Mouse (Mus musculus) heart, embryonic 14.5 days (tissue): ENCODE data around the gene Wdr20. TPM values are rescaled to one million over a fixed set of nuclear protein-coding genes. Genes with fewer than 3 reads are reported as not detected.
"Not testable (repeated sequence)": the region's sequence is repeated elsewhere in the genome, so short reads cannot be mapped to it uniquely, and the experiment has no call there.

Experiments used
- ATAC-seq: fragments of 200-750 bp; cut with Nextera tagmentation; 2 replicates; pipeline ENCODE4 v1.8.0; 2017; ENCODE audit warnings: low read depth, moderate TSS enrichment; ENCODE audit not compliant: insufficient number of reproducible peaks, insufficient read depth, low FRiP score
- H3K27ac ChIP-seq, 2 experiments: fragments of 200-500 bp in 1 of 2; fragments of 300-500 bp in 1 of 2; sonication (generic) in 1 of 2; replicated peaks in 1 of 2; 2 replicates each; pipeline ENCODE4 v1.5.1; 2012 to 2014; ENCODE audit warnings: low read depth in 2 of 2, low read length in 2 of 2, control low read depth in 1 of 2, mild to moderate bottlenecking in 1 of 2, mixed read lengths in 1 of 2; ENCODE audit not compliant: control insufficient read depth in 1 of 2, insufficient read depth in 1 of 2
- H3K27me3 ChIP-seq: fragments of 300-500 bp; sonication (generic); 2 replicates; pipeline ENCODE4 v1.6.1; 2014; ENCODE audit warnings: mild to moderate bottlenecking, low read length, control low read depth; ENCODE audit not compliant: control insufficient read depth, insufficient read depth
- H3K36me3 ChIP-seq: fragments of 300-500 bp; sonication (generic); 2 replicates; pipeline ENCODE4 v1.6.1; 2014; ENCODE audit warnings: mild to moderate bottlenecking, control low read depth, low read length, mixed read lengths; ENCODE audit not compliant: control insufficient read depth, insufficient read depth
- H3K4me1 ChIP-seq, 2 experiments: fragments of 200-500 bp in 1 of 2; fragments of 300-500 bp in 1 of 2; sonication (generic) in 1 of 2; 2 replicates each; pipeline ENCODE4 v1.6.1; 2012 to 2014; ENCODE audit warnings: low read length in 2 of 2, control low read depth in 1 of 2, mixed read lengths in 1 of 2; ENCODE audit not compliant: control insufficient read depth in 2 of 2, insufficient read depth in 2 of 2
- H3K4me2 ChIP-seq: fragments of 300-500 bp; sonication (generic); 2 replicates; pipeline ENCODE4 v1.6.1; 2014; ENCODE audit warnings: mild to moderate bottlenecking, low read length
- H3K4me3 ChIP-seq, 2 experiments: fragments of 200-500 bp in 1 of 2; fragments of 300-500 bp in 1 of 2; sonication (generic) in 1 of 2; 2 replicates each; pipeline ENCODE4 v1.5.1; 2012 to 2014; ENCODE audit warnings: low read length in 2 of 2, mild to moderate bottlenecking in 2 of 2, control low read depth in 1 of 2, low read depth in 1 of 2, moderate library complexity in 1 of 2; ENCODE audit not compliant: control insufficient read depth in 1 of 2, insufficient read depth in 1 of 2
- H3K9ac ChIP-seq: fragments of 300-500 bp; sonication (generic); 2 replicates; pipeline ENCODE4 v1.6.1; 2014; ENCODE audit warnings: mild to moderate bottlenecking, low read length
- H3K9me3 ChIP-seq: fragments of 300-500 bp; sonication (generic); 2 replicates; pipeline ENCODE4 v1.6.1; 2016; ENCODE audit warnings: low read length, control low read depth; ENCODE audit not compliant: control insufficient read depth
- WGBS: fragments of 180-500 bp; shearing (Covaris S2); extraction: QIAGEN DNeasy Blood & Tissue Kit; methylation state at CpG from one replicate; pipeline ENCODE4 v1.1.7; 2014; 5-methylcytosine and 5-hydroxymethylcytosine counted together
- polyA plus RNA-seq: library from polyadenylated mRNA; unstranded; fragments of >200 nt; fragmentation: Nextera tagmentation; extraction: Ambion mirVana; gene quantifications from 2 replicates; pipeline ENCODE4 v1.2.1, GENCODE M21; 2014

Gene Wdr20
- 16.1 and 16.3 TPM in 2 replicates for polyA plus RNA-seq

- peak; percentile 98 for ATAC-seq
- H3K9ac ChIP-seq, result peak within 1 kb of the TSS; percentile 98
- H3K27ac ChIP-seq, result peak within 1 kb of the TSS; percentile 80 to 86
- peaks cover 3% of the 10 kb centered on the region; the same call in 1 of the 2 replicates for H3K36me3 ChIP-seq
- H3K27me3 ChIP-seq, result no peaks in the 10 kb centered on the region
- peak within 1 kb of the TSS; percentile 88 to 99 for H3K4me3 ChIP-seq
- H3K4me1 ChIP-seq, result peaks cover 3 to 13% of the 10 kb centered on the region in 2 experiments; a peak in 3 of 4 replicates
- H3K4me2 ChIP-seq, result peak within 1 kb of the TSS; percentile 94
- under 1% methylated on average over 69 of the region's 69 CpGs for WGBS
- no peaks in the 10 kb centered on the region for H3K9me3 ChIP-seq
Measured at GRCm38 (mm10) chr12:110737170-110738157, at the start of gene Wdr20. TSS of gene Wdr20 (plus strand) at chr12:110737944.

- not testable (repeated sequence) for H3K9ac ChIP-seq, H3K27me3 ChIP-seq, H3K4me3 ChIP-seq, H3K9me3 ChIP-seq, H3K4me2 ChIP-seq, ATAC-seq
- H3K4me1 ChIP-seq, result peaks cover 10 to 18% of the 10 kb centered on the region in 2 experiments
- peak overlapping the region; percentile 92 to 98; a peak in 3 of 4 replicates for H3K27ac ChIP-seq
- H3K36me3 ChIP-seq, result peaks cover 47% of the 10 kb centered on the region
- WGBS, result 85% methylated on average over 3 of the region's 3 CpGs
Measured at GRCm38 (mm10) chr12:110688921-110689320, 48.8 kb upstream of the Wdr20 start.

- Histone ChIP-seq H3K9me3 (no peaks in the 10 kb centered on the region), H3K4me2 (no peak overlapping the region), H3K36me3 (peaks cover 58% of the 10 kb centered on the region), H3K4me3 (no peak overlapping the region), H3K9ac (no peak overlapping the region), H3K4me1 (peaks cover 10 to 26% of the 10 kb centered on the region in 2 experiments), H3K27ac (0 out of 4 replicates have a peak overlapping the region, but pooled peaks of 1 of the 2 experiments have one; percentile 19), H3K27me3 (no peaks in the 10 kb centered on the region)
- WGBS, result 85% methylated on average over 6 of the region's 6 CpGs
- no peak for ATAC-seq
Measured at GRCm38 (mm10) chr12:110689919-110690643, 47.7 kb upstream of the Wdr20 start.

GRCm38 (mm10) chr12:110693378-110693777 is 44.4 kb upstream of the Wdr20 start:
- Histone ChIP-seq H3K4me2 (0 out of 2 replicates have a peak overlapping the region, but pooled peaks have one; percentile 8), H3K9ac (peak overlapping the region; percentile 11; the same call in 1 of the 2 replicates), H3K36me3 (peaks cover 58% of the 10 kb centered on the region), H3K4me1 (peaks cover 6 to 19% of the 10 kb centered on the region in 2 experiments)
- WGBS, result 74% methylated on average over 5 of the region's 5 CpGs
- H3K4me3 ChIP-seq, H3K9me3 ChIP-seq, H3K27ac ChIP-seq, ATAC-seq, H3K27me3 ChIP-seq: not testable (repeated sequence)

GRCm38 (mm10) chr12:110695676-110696171 is 42.0 kb upstream of the Wdr20 start:
- Histone ChIP-seq H3K4me1 (peaks cover 9 to 25% of the 10 kb centered on the region in 2 experiments), H3K4me2 (peak overlapping the region; percentile 73), H3K27ac (peak overlapping the region; percentile 78 to 96), H3K9ac (peak overlapping the region; percentile 100), H3K27me3 (no peaks in the 10 kb centered on the region), H3K4me3 (peak overlapping the region; percentile 86 to 100), H3K9me3 (no peaks in the 10 kb centered on the region), H3K36me3 (peaks cover 39% of the 10 kb centered on the region)
- ATAC-seq, result peak; percentile 48
- under 1% methylated on average over 54 of the region's 55 CpGs for WGBS

GRCm38 (mm10) chr12:110696173-110696974 is 41.4 kb upstream of the Wdr20 start:
- Histone ChIP-seq H3K9ac (peak overlapping the region; percentile 100), H3K9me3 (no peaks in the 10 kb centered on the region), H3K27ac (peak overlapping the region; percentile 78 to 96), H3K27me3 (no peaks in the 10 kb centered on the region), H3K36me3 (peaks cover 36% of the 10 kb centered on the region), H3K4me1 (peaks cover 12 to 30% of the 10 kb centered on the region in 2 experiments), H3K4me2 (peak overlapping the region; percentile 80), H3K4me3 (peak overlapping the region; percentile 86 to 100)
- WGBS, result under 1% methylated on average over 89 of the region's 89 CpGs
- peak; percentile 93 for ATAC-seq
